Mouse (Mus musculus) gastrocnemius, adult 8-10 months (tissue): ENCODE results near the gene Kcnab3. TPM values are rescaled to one million over a fixed set of nuclear protein-coding genes. Genes with fewer than 3 reads are reported as not detected.

ENCODE experiments used
- DNase-seq, 2 experiments: peaks; one replicate each; pipeline ENCODE4 v3.0.0; 2022; ENCODE audit warnings: low spot score in 2 of 2
- total RNA-seq, 4 experiments: library from RNA; stranded (reverse); gene quantifications; 2 replicates each; pipeline ENCODE4 v1.2.4; 2022

The Kcnab3 gene
- total RNA-seq, 4 experiments from 2014 or later: 0.13 TPM; not detected in 3

DNA sequence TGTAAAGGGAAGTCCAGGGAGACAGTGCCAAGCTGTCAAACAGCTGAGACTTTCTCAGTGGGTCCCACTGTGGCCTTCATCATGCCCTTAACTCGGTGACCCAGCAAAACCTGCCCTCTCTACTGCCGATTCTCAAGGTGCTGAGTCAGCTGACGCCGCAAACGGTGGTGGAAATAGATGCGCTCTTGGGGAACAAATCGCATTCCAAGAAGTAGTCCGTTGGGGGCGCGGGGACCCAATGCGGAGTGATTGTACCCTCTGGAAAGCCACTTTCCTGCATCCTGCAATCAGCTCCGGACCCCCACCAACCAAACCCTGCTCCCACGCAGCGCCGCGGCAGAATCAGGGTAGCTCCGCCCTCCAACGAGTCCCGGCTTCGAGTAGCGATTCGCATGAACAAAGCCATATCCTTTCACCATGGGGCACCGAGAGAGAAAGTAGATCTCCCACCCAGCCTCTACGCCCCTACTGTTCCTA is 5.9 kb downstream of the Kcnab3 start:
- peak in 1 of 2 experiments; percentile 33 for DNase-seq

DNA sequence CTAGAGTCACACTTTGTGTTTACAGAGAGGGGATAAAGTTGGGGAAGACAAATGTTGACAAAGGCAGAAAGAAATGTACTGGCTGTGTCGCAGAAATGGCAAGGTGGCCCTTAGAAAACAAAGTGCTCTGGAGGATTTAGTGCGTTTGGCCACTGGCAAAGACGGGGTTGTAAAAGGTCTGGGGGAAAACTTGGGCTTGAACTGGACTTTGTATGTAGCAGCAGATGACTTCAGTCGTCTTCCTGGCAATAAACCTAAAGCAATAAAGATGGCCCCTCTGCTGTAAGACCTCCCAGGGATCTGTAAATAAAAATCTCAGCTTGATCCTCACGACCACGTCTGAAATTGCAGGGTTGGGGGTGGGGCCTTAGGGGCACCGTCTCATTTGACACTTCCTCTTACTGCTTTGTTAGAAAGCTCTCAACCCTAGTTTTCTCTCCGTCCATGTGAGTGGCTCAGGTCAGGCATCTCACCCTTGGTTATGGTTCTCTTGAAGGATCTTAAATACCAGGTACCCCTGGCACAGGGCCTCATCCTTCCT is 6.7 kb downstream of the Kcnab3 start:
- no peak for DNase-seq

DNA sequence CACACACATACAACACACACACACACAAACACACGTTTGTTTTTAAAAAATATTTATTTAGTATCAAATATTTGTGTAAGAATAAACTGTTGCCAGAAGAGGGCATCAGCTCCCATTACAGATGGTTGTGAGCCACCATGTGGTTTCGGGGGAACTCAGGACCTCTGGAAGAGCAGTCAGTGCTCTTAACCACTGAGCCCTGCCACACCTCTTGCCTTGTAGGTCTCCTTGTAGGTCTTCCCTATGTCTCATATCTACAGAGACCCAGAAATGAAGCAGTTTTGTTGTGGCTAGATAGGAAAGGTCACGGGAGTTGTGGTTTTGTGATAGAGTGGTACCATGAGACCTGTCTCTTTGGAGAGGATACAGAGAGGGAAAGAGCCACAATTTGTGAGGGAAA is 7.9 kb downstream of the Kcnab3 start:
- no peak for DNase-seq

DNA sequence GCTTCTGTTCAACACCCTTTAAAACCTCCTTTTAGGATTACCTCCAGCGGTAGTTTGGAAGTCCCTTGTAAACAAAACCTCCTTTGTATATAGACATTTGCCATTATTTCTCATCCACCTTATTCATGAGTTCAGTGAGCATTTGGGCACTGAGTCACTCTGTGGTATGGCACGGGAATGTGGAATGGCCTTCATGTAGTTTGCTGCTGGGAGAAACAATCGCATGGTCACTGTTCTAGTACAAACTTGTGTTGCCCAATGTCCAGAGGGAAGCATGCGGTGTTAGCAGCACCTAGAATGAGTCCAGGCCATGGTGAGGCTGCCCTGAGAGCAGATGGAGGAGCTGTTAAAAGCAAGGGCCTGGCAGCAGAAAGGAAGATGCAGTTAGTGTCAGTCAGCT is 8.7 kb downstream of the Kcnab3 start:
- no peak for DNase-seq

DNA sequence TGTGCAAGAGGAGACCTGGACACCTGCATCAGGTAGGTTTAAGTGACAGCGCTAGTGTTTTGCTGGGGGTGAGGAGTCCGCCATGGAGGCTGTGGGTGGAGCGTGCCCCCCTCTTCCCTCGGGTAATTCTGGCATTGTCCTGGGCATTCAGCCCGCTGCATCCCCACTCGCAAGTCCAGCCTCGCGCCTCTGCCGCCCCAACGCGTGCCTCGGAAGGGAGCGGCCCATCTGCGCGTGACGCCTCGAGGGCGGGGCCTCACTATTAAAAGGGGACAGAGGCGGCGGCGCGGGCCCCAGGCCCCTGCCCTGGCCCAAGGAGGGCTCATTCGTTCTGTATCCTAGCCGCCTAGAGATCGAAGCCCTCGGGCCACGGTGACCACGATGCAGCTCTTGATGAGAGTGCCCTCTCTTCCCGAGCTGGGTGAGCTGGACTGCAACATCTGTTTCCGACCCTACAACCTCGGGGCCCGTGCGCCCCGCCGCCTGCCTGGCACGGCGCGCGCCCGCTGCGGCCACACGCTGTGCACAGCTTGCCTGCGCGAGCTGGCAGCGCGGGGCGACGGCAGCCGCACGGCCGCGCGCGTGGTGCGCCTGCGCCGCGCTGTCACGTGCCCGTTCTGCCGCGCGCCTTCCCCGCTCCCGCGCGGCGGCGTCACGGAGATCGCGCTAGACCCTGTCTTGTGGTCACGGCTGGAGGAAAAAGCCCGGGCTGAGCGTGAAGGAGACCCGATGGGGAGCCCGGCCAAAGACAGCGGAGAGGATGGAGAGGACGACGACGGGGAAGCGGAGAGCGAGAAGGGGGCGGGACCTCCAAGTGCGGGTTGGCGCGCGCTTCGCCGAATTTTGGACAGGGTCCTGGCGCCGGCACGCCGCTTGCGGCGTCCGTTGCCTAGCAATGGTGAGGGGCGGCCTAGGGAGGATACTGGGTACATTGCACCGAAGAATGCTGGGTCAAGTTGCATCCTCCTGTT is 14.4 kb downstream of the Kcnab3 start, which contains the start of gene Rnf227:
Gene Rnf227 (plus strand): TSS at position 301 of the 971 bp plus-strand sequence.
- peak in 1 of 2 experiments; percentile 27 for DNase-seq

DNA sequence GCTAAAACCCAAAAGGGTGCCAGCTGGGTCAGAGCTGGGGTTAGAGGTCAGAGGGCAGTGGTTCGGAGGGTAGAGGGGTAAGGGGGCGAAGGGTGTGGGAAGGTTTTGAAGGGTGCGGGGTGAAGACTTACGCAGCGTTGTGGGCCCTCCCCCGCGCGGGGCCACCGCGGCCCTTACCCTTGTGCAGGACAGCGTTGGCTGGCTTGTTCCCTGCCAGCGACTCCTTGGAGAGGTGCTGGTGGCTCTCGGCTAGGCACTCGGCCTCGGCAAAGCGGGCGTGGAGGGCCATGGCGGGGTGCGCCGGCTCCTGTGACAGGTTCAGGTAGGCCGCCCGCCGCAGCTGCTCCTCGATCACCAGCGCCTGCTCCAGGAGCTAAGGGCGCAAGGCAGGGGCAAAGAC is 20.4 kb downstream of the Kcnab3 start:
- DNase-seq: no peak

DNA sequence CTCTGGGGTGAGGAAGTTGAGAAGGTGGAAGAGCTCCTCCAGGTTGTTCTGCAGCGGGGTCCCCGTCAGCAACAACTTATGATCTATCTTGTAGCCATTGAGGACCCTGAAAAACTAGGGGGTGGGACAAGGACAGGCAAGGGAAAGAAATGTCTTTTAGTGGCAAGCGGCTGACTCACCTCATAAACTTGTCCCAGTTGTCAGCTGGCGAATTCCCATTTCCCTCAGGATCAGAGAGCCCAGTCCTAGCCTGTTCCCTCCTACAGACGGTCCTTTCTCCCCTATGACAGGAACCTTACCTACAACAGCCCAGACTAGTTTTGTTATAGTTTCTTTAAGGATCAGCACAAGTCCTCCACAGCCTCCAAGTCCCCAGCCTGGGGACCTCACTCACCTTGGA is 30.5 kb downstream of the Kcnab3 start:
- no peak for DNase-seq

DNA sequence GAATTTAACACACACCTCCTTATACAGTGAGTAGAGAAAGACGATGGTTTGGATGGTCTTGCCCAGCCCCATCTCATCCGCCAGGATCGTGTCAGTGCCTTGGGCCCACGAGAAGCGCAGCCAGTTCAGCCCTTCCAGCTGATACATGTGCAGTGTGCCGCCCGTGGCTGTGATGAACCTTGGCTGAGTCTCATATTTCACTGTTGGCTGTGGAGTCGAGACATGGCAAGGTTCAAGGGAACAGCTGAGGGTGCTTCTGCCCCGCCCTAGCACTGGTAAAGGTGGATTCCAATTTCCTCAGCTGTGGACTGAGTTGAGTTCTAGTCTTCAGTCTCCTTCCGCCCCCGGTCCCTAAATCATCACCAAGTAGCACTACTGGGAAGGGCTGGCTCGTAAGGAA is 31.6 kb downstream of the Kcnab3 start:
- peak; percentile 47 to 54 for DNase-seq

DNA sequence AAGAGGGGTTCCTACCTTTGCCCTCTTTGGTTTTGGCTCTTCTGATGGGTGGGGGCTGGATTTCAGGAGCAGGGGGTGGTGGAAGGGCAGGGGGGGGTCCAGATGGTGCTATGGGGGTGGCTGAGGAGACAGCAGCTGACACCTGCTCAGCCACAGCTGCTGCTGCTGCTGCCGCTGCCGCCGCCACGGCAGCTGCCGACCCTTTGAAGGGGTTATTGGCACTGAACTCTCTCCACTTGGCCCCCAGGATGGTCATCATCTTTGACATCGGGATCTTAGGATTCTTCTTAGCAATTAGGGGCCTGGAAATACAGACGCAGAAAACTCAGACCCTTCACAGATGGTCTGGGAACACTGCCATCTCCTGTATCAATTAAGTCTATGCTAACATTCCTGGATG is 36.0 kb downstream of the Kcnab3 start:
- no peak for DNase-seq

DNA sequence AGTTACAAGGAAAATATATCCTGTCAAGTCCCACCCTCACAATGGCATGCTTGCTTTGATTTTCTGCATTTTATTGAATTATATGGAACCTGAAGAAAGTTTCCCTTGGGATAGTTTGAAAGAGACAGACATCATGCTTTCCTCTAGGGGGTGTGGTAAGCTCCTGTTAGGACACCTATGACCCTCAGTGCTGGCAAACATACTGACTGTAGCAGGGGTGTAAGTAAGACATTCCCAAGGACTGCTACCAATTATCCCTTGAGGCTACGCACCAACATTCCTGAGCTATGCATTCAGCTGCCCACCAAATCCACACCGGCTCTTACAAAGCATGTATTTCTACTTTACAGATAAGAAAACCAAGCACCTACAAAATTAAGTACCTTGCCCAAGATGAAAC is 36.4 kb downstream of the Kcnab3 start:
- DNase-seq: no peak

DNA sequence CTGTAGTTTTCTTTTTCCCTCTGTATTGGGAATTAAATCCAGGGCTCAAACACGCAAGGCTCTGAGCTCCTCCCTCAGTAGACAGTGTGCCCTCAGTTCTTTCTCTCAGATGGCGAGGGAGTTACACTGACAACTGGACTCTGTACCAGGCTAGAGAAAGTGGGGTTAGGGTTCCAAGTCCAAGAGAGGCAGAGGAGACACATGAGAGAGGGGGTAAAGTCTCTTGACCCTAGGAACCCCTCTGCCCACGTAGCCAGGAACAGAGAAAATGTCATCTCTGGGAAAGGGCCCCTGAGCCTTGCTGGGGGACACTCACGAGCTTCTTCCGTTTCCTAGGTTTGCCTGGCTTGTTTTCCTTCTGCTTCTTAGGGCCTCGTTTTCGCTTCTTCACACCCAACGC is 38.3 kb downstream of the Kcnab3 start:
- DNase-seq: no peak

DNA sequence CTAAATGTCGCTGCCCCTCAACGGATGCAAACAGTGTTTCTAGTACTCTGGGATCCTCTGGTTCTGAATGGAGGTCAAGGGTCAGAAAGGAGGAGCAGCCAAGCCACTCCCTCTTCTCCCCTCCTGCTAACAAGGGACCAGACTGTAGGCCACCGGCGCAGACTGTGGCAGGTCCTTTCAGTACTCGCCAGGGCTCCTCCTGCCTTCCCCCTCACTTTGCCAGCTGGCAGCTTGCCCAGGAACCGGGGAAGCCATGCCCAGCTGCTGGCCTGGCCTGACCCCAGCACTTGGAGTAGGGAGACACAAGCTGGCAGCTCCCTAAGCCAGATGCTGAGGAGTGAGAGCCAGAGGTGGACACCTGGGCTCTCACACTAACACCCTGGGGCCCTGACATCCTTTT is 38.9 kb downstream of the Kcnab3 start:
- DNase-seq: peak; percentile 92 to 95

DNA sequence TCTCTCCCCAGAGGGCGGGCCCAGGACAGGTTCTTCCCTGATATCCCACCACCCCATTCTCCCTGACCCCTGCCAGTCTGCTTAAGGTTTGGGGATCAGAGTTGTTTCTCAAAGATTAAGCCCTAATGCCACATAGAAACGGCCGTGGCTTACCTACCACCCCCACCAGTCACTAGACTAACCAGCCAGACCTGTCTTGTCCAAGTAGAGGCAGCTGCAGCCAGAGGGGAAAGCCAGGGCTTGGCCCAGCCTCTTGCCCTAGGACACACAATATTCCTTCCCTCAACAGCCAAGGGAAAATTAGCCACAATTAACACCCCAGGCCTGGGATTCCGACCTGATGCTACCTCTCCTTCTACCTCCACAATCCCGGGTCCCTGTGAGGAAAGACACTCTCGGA is 39.7 kb downstream of the Kcnab3 start:
- peak in 1 of 2 experiments; percentile 32 for DNase-seq

DNA sequence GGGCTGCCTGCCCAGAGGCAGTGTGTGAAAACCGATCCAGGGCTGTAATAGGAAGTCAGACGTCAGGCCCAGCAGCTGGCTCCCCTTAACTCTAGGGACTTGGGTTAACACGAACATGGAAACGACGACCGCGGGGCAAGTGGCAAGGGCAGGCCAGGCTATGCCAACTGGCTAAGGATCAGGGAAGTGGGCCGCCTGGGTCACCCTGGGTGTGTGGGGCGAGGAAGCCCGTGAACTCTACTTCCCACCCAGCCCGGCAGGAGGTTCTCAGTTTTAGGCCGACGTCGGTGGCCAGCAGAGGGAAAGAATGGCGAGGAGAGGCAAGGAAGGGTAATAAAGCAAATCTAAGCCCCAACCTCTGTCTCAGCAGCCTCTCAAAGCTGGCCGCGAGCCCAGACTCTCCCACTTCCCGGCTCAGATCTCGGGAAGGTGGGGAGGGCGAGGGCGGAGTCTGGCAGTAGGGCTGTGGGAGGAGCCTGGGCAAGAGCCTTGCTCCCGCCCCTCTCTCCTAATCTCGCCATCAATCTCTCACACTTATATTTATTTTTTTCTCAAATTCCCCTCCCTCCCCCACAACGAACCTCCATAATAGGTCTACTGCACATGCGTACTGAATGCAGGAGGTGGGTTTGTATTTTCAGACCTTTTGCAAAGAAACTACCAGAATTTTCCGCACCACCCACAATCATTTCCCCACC is 40.2 kb downstream of the Kcnab3 start:
- DNase-seq: peak; percentile 83 to 92

DNA sequence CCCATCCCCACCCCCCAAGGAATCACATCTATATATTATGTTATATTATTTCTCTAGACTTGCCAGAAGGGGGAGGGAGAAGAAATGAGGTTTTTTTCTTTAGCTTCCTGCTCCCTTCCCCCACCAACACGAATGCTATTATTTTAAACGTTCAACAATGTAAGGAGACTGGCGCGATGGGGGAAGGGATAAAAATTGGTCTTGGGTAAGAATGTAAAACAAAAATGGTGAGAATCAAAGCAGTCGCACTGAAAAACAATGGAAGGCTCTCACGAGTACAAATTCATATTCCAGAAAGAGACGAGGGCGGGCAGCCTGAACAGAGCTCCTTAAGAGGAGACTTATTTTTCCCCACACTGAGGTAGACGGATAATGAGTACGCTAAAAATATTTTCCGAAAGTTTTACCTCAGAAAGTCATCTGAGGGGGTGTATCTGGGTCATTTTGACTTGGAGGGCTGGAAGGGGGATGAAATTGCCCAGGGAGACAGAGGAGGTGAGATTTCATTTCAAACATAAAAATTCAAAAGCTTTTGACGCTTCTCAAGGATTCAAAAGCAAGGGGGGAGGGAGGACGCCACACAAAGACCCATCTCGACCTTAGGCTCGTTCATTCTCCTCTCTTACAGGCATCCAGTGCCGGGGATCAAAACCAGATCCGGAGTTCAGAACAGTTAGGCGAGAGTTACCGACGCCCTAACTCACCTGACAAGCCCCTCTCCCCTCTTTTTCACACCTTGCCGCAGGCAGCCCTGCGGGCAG is 41.0 kb downstream of the Kcnab3 start:
- DNase-seq: no peak

DNA sequence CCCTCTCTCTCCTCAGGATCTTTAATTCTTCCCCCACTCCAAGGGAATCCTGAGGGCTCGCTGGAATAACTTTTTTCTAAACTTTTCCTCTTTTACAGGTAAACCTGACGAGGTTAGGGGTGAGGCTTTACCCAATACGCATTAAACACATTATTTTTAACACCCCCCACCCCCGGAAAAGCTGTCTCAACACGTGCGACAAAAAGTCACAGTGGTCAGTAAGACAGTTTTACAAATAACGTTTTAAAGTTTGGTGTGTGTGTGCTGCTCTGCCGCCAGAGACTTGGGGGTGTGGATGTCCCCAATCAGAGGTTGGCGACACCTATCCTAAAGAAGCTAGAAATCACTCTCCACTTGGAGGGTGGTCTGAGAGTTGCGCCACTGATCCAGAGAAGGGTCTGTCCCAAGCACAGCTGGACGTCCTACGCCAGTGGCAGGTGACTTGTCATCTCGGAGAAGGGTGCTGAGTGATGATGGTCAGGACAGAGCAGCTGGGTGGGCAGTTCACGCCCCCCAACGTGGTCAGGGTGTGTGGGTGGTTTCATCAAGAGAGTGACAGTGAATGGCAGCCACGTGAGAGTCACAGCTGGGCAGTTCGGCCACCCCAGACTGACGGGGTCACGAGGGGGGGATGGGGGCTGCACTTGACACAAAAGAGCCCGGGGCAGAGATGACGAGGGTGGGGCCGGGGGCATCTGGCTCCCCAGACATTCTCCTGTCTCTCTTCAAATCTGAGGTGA is 41.7 kb downstream of the Kcnab3 start:
- peak in 1 of 2 experiments; percentile 13 for DNase-seq

DNA sequence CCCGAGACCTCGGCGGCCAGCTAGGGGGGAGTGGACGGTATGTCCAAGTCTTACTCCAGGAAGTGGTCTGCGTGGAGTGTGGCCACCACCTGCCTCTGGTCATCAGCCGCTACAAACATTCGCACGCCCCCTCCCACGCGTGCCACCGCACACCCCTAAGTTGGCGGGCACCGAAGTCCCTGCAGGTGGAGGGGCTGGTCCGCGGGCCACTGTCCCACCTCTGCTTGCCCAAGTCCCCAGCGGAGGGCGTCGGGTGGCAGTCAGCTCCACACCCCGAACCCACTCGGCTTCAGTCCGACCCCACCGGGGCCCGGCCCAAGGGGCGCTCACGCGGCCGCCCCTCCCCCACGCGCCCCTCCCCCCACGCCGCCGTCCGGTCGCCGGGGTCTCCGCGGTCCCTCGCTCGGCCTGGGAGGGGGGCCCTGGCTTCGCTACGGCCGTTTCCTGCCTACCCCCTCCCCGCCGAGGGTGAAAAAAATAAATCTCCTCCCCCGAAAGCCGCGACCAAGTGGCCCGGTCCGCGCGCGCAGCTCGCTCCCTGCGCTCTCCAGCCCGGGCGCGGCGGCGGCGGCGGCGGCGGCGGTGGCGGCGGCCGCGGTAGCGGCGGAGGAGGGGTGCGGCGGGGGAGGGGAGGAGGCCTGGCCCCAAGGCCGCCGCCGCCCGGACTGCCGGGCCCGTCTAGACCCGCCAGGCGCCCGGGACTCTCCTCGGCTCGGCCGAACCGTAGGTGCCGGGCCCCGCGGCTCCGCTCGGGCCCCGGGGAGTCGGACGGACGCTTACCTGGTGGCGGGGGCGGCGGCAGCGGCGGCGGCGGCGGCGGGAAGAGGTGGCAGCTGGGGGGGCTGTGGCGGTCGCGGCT is 42.5 kb downstream of the Kcnab3 start:
- peak in 1 of 2 experiments; percentile 20 for DNase-seq

DNA sequence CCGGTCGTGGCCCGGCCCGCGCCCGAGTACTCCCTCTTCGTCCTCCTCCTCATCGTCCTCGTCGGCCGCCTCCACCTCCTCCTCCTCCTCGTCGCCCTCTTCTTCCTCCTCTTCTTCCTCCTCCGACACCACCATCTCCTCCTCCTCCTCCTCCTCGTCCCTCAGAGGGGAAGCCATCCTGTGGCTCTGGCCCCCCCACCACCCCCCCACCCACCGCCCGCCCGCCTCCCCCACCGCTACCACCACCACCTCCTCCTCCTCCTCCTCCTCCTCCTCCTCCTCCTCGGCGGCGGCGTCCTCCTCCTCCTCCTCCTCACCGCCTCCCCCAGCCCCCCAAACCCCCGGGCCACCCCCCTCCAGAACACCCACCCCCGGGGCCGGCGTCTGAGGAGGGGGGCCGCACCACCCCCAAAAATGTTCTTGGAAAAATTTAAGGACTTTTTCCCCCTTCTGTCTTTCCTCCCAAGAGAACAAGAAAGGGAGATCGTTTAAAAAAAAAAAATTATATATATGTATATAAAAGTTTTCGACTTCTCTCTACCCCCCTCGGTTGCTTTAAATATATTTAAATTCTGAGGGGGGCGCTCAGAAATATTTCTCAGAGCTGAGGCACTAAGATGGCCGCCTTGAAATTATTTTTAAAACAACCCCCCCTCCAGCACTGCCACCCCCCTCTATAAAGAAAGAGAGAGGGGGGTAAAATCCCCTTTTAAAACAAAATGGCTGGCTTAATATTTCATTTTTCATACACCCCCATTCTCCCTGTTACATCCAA is 43.3 kb downstream of the Kcnab3 start, which contains the start of gene Chd3:
Gene Chd3 (minus strand): TSS at position 192 of the 775 bp plus-strand sequence.
- DNase-seq: no peak
